Mouse (Mus musculus) liver, adult (tissue): ENCODE data around the gene Retreg3.

Experiments
- GATA4 ChIP-seq: IDR thresholded peaks from 2 replicates; pipeline ENCODE4 v1.6.1; 2014; ENCODE audit warnings: mild to moderate bottlenecking, low read length; ENCODE audit not compliant: insufficient replicate concordance

Retreg3 gene

GRCm38 (mm10) chr11:101087682-101088055, 32.0 kb downstream of the Retreg3 start:
- no peak for TF ChIP-seq GATA4

GRCm38 (mm10) chr11:101086756-101087681, 32.7 kb downstream of the Retreg3 start, which contains the start of gene Mlx:
Gene Mlx (plus strand): TSS chr11:101087277.
- peak; percentile 38; the same call in 1 of the 2 replicates for TF ChIP-seq GATA4

- no peak for TF ChIP-seq GATA4
Measured at GRCm38 (mm10) chr11:101086323-101086674, 33.4 kb downstream of the Retreg3 start.

DNA sequence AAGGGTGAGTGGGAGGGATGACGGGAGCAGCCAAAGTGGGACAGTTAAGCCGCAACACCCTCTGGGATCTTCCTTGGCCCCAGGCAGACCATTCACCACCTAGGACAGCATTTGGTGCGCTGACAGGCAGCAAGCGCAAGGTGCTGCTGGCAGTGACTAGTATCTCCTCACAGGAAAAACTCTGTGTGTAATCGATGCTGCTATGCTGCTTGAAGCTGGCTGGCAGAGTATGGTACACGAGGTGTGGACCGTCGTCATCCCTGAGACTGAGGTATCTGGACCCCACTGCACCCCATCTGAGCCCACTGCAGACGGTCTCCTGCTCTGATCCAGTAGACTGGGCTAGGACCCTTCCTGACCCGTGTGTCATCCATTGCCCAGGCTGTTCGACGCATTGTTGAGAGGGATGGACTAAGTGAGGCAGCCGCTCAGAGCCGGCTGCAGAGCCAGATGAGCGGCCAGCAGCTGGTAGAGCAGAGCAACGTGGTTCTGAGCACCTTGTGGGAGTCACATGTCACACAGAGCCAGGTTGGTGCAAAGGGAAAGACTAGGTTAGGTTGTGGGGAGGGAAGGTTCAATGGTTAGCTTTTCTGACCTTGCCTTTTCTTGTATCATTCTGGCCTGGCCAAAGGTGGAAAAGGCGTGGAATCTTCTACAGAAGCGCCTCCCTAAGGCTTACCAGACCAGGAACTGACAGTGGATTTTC, 33.9 kb downstream of the Retreg3 start:
- no peak for TF ChIP-seq GATA4

GRCm38 (mm10) chr11:101084811-101085210, 34.9 kb downstream of the Retreg3 start:
- no peak for TF ChIP-seq GATA4

GRCm38 (mm10) chr11:101084246-101084645, 35.4 kb downstream of the Retreg3 start:
- no peak for TF ChIP-seq GATA4

- TF ChIP-seq GATA4, result no peak
Measured at GRCm38 (mm10) chr11:101083083-101083697, 36.5 kb downstream of the Retreg3 start.

DNA sequence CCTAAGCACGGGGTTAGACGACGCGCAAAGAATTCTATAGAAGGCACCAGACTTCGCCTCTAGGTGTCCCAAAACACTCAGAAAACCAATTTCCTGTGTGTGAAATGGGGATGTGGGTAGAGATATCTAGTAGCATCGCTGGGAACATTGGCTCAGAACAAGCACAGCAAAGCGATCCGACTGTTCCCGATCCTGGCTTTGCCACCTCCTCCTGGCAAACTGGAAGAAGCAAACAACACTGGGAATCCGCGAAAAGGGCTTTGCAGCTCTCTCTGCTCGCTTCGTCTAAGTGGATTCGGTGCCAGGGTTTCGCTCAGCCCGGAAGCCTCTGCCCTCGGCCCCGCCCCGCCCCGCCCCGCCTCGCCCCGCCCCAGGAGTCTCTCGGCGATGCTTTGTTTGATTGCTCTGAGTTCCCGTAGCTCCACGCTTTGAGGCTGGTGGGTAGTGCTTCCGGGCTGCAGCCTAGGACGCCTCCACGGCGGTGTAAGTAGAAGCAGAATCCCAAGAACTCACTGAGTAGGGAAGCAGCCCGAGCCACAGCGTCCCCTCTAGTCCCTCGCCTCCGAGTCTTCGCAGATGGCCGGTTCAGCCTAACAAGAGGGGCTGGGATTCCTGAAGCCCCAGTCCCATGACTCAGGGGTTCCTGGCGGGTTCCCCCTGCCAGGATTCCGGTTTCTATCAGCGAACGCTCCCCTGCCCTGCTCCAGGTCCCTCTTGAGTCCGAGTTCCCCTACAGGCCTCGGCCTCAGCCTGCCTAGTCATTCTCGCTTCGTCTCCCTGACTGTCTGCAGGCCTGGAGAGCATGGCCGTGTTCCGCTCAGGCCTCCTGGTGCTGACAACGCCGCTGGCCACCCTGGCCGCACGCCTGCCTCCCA, 37.2 kb downstream of the Retreg3 start, which contains the start of gene Coasy:
Coasy (plus strand) TSS at position 358 of the 875 bp plus-strand sequence.
- TF ChIP-seq GATA4, result no peak

DNA sequence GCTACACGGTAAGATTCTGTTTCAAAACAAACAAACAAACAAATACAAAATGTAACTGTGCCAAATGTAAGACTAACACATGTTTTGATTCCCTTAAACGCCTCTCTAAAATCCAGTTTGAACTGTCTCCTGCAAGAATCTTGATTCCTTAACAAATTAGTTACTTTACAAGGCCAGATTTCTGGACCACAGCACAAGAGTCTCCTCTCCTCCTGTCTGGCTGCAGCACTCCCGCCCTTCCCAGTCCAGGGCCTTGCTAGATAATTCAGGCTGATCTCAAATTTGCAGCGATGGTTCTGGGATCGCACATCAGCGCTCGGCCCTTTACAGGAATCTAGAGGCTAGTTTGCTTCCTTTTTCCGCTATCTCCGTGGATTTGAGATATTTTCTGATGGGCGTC, 38.0 kb downstream of the Retreg3 start:
- no peak for TF ChIP-seq GATA4

DNA sequence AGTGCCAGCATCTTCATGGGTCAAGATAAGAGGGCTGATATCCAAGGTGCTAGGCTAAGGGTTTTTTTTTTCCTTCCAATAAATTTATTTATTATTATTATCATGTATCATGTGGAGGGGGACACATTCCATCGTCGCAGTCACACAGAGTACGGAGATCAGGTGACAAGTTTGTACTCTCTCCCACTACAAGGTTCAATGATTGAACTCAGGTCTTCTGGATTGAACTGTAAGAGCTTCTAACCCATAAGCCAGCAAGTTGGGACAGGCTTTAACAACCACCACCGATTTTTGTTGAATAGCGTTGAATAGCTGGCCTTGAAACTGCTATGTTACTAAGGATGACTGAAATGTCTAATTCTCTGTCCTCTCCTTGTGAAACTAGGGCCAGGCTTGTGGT, 39.3 kb downstream of the Retreg3 start:
- TF ChIP-seq GATA4, result no peak

DNA sequence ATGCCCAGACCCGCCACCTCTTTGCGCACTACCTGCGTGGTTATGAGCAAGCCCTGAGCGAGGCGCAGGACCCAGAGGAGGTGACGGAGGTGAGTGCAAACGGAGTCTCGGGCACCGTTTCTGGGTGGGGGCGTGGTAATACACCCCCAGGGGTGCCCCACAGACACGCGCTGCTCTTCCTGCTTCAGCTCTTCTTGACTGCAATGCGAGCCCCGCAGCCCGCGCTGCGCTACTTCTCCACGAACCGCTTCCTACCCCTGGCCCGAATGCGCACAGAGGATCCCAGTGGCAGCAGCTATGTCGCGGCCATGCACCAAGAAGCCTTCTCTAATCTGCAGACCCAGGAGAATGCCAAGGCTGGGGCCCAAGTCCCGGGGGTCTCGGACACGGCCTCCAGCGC, 39.9 kb downstream of the Retreg3 start:
- no peak for TF ChIP-seq GATA4

- no peak for TF ChIP-seq GATA4
Measured at GRCm38 (mm10) chr11:101078121-101078520, 41.6 kb downstream of the Retreg3 start, which contains the start of gene Hsd17b1. Gene Hsd17b1 (plus strand): TSS chr11:101078411.

DNA sequence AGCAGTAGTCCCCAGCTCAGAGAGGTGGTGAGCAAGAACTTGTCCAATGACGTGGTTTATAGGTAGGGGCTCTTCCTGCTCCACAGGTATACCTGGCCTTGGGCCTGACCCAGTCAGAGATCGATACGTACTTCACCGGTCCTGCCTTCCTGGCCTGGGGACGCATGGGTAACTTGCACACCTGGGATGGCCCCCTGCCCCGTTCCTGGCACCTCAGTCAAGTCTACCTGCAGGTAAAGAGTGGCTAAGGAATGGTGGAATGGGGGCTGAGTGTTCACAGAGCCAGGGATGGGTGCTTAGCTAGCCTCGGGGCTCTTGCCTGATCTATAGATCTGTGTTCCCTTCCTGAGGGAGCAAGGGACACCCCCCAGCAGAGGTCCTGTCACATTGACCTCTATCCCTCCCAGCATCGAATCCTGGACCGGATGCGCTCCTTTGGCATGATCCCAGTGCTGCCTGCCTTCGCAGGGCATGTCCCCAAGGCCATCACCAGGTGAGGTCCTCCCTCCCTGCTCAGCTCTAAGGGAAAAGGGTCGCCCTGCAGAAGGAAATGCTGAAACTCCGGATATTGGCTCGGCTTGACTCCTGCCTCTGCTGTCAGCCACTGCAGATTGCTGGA, 47.8 kb downstream of the Retreg3 start:
- TF ChIP-seq GATA4, result no peak

GRCm38 (mm10) chr11:101070987-101071386, 48.7 kb downstream of the Retreg3 start:
- TF ChIP-seq GATA4, result no peak

GRCm38 (mm10) chr11:101070189-101070527, 49.5 kb downstream of the Retreg3 start:
- TF ChIP-seq GATA4, result no peak
